Mouse (Mus musculus): ENCODE measurements at regions not wholly inside any gene's neighbourhood (a gene's known extent, or its start where the extent isn't known, plus 50 kb on each side); places are given as distances from the start of the nearest gene placed in this dataset.

GRCm38 (mm10) chr5:27963765-27964164 lies 107.4 kb upstream of the Insig1 start:
- DNase-seq (ENCODE audit: low spot score in 2 of 2), result no peak

- peak; percentile 41 to 73 for DNase-seq (ENCODE audit: low spot score in 2 of 2)
These were observed 76.0 kb upstream of the Insig1 start for GRCm38 (mm10) chr5:27995186-27995585.

DNA sequence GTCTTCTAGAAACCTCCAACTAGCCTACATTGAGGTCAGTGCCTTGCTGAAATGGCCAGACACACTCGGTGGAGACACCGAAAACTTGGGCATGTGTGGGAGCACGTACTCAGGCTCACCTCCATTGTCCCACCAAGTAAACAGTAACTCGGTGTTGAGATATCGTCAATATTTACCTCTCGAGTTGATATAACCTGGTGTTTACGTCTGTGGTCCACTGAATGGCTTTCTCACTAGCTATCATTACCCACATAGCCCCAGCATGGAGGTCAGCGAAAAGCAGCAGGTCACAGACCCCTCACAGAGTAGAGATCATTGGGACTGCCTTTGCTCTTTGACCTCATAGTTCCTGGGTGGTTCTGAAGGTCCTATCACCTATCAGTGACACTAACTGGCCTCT lies 73.4 kb upstream of the Insig1 start:
- DNase-seq (ENCODE audit: low spot score in 2 of 2), result peak in 1 of 2 experiments; percentile 23

DNA sequence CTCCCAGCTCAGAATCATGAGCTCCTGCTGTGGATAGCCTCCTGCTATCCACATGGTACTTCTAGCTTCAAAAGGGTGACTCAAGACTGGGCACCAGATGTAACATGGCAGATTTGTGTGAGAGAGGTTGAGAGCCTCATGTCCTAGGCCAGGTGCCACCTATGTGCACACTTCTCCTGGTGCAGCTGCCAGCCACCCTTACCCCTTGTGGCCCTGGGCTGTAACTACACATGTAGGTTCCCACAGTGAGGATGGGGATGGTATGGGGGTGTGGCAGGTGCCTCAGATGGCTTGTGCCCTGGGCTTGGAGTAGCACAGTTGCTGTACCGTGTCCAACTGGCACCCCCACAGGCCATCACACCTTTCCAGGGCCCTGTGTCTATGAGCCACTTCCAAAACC lies 68.2 kb upstream of the Insig1 start:
- no peak for DNase-seq (ENCODE audit: low spot score in 2 of 2)

DNA sequence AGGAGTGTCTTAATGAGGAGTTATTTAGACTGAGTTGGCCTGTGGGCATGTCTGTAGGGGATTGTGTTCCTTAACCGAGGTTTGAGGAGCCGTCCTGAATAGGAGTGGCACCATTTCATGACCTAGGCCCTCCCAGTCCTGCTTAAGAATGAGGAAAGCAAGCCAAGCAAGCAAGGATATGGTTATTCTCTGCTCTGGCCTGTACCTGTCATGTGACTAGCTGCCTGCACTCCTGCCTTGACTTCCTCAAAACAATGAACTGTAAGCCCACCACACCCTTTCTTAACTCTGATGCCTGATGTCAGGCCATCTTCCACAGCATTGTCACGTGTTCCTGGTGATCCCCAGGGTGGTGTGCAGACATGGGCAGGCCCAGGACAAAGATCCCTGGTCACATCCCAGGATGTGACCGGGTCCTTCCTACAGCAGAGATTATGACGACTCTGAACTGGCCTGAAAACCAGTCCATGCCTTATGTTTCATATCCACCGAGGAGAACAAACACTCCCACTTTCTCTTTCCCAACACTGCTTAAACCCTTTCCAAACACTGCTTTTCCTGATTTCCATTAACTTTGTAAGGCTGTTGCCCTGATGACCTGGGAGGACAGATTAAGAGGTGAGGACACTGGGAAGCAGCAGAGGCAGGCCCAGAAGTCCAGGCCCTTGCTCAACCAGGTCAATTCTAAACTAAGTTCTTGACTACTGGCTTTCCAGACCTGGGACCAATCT lies 67.2 kb upstream of the Insig1 start:
- no peak for DNase-seq (ENCODE audit: low spot score in 2 of 2)

DNA sequence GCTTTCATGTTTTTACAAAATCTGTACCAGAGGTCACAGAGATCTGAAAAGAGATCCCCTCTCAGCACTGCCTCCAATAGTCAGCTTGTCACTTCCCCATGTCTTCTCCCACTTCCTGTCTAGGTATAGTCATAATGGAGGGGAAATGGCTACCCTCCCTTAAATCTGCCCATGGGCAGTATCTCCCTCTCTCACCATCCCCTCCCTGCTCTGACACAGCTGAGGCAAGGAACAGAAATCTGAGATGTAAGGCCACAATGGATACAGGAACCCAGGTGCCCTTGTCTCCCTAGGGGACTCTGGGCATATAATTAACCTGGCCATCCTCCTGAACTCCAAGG lies 66.7 kb upstream of the Insig1 start:
- DNase-seq (ENCODE audit: low spot score in 2 of 2), result no peak

DNA sequence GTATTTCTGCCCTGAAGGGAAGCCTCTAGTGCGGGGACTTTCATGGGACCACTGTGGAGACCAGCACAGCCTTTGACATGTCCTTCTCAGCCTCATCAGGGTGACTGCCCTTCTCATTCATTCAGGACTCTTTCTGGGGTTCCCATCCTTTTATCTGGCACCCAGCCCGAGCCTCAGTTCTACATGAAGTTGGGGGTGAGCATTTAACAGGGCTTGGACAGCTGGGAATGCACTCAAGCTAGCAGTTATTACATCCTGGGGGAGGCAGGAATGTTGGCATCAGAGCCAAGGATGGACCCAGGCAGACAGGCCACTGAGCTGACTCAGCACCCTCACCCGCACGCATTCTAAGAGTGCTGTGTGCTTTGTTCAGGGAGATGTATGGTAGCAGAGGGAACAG lies 61.8 kb upstream of the Insig1 start:
- DNase-seq (ENCODE audit: low spot score in 2 of 2), result peak; percentile 15 to 53

GRCm38 (mm10) chr5:28009871-28010270 lies 61.3 kb upstream of the Insig1 start:
- peak; percentile 5 to 40 for DNase-seq (ENCODE audit: low spot score in 2 of 2)

GRCm38 (mm10) chr5:28010529-28010928 lies 60.6 kb upstream of the Insig1 start:
- DNase-seq (ENCODE audit: low spot score in 2 of 2), result peak; percentile 10 to 36

DNA sequence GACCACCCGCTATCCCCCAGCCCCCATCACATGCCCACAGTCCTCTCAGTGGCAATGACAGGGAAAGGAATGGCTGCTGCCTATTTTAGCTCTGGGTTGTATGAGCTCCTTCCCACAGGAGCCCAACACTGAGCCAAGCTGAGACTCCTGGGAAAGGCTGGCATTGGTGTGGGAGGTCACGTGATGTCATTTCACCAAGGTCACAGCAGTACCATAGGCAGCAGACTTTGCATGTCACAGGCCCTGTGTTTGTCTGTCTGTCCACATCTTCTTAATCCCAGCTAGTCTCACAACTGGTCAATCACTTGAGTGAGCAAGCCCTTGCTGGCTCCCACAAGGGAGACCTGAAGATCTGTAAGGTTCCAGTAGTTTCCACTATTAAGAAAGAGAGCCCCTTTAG lies 58.7 kb upstream of the Insig1 start:
- peak; percentile 11 to 32 for DNase-seq (ENCODE audit: low spot score in 2 of 2)

DNA sequence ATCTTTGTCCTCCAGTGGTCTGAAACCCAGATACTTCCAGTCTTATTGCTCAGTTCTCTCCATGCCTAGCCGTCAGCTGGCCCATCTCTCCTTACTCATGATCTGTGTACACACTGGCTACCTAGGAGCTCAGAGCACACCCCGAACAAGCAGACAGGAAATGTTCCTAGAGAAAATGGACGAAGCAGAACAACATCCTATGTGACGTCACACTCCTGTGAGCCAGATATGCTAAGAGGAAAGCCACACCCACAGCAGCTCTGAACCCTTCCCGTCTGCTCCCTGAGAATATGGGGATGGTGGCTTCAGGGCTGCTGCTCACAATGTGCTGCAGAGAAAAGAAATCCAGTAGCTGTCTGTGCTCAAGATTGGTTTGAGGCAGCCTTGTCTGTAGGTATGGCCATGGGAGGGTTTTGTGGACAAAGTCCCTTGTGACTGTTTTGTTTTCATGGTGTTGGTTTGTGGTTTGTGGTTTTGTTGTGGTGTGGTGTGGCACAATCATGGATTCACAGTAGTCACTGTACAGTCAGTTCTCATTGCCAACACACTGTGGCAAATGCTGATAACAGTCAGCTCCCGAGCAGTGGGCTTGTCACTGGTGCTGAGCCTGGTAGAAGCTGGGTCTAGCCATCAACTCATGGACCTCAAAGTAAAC lies 57.4 kb upstream of the Insig1 start:
- DNase-seq (ENCODE audit: low spot score in 2 of 2), result peak; percentile 6 to 39

GRCm38 (mm10) chr5:28019864-28020263 lies 51.3 kb upstream of the Insig1 start:
- DNase-seq (ENCODE audit: low spot score in 2 of 2), result peak in 1 of 2 experiments; percentile 41
